Mouse (Mus musculus) T-helper 2 cell (primary cell): ENCODE data around the gene Smg6.

Experiments
- in situ Hi-C: fragments of 300-600 bp; cut with MboI, MseI; formaldehyde crosslinking; loops from one replicate; pipeline ENCODE4 v1.15.1; 2025; ENCODE audit warnings: high pct_unique_total_duplicates

The Smg6 gene

GRCm38 (mm10) chr11:75147106-75147845 lies 221.7 kb downstream of the Smg6 start:
- in situ Hi-C loops = no loop called here

DNA sequence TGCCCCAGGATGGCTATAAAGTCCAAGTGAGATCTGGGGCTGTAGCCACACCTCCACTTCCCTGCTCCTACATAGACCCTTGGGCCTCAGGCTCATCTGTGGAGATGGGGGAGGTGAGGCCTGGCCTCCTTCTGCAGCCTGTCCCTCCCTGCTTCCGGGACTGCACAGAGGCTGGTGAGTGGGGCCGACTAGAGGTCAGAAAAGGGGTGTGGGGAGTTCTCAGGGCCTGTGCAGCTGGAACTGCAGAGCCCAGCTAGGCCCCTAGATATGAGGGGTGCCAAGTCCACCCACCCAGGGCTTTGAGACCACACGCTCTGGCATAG lies 222.2 kb downstream of the Smg6 start:
- in situ Hi-C loops = no loop called here

- in situ Hi-C loops = no loop called here
These were observed 222.9 kb downstream of the Smg6 start for GRCm38 (mm10) chr11:75148332-75149035.

GRCm38 (mm10) chr11:75150346-75150745 lies 224.7 kb downstream of the Smg6 start:
- in situ Hi-C loops = no loop called here

DNA sequence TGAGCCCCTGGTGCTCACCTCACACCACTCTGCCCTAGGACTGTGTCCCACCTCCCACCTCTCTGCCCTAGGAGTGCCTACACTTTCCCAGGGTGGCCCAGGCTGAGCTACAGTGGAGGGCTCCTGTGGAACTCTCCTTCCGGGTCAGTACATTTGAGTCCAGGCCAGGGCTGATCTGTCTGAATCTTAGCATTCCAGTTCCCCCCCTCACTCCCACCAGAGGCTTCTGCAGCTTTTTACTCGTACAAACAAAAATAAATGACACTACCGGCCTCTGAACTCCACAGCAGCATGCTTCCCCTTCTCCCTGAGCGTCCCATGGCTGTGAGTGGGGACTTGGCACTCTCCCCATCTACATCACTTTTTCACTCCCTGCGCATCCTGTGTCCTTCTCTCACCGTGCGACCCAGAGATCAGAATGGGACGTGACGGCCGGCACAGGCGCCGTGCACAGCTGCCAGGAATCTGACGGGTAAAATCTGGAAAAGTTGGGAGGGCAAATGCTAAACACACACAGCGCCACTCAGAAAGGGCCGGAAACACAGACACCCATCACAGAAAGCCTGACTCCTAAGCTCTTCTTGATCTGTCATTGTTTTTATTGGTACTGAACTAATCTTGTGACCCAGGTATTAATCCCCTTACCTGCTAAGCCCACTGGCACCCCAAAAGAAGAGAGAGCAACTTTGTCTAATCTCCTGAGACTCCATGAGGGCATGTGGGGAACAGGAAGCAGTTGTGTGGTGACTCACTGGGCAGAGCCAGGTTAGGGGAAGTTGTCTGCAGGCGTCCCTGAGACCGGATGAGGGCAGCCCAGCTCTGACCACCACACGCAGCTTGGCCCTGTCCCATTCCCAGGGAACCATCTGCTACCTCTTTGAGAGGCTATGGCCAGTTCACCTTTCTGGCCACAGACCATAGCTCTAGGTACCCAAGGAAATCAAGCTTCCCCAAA lies 227.3 kb downstream of the Smg6 start:
- in situ Hi-C loops = no loop called here

DNA sequence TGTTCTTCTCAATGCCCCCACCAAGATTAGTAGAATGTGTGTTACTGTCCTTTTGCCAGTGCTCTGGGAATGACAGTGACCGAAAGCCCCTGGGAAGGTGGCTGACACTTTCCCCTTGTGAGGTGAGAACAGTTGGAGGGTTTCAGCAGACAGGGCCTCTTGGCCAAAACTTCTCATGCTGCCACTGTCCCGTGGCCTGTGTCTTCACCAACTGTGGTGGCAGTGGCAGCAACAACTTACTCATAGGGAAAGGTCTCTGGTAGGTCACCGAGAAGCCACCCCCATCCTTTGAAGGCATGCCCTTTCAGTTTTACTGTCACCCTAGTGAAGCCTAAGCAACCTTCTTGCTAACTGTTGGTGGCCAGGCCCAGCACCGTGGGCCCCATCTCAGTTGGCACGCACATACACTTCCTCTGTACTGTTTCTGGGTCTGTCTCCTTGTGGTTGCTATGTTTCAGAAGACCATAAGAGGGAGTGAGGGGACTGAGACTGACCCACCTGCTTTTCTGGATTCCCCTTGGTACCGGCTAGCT lies 228.5 kb downstream of the Smg6 start:
- in situ Hi-C loops = no loop called here

DNA sequence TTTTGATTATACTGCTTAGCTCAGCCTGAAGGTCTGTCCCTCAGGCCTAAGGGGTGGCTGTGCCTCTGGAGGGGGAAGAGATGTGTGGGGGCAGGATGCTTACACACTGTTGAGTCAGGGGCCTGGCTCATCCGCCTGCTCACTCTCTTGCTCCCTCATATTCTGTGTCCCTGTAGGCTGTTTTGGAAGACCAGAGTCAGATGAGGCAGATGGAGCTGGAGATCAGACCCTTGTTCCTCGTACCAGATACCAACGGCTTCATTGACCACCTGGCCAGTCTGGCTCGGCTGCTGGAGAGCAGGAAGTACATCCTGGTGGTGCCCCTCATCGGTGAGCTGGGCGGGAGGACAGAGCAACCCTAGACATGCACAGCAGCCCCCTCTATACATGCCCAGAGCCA lies 230.4 kb downstream of the Smg6 start:
- in situ Hi-C loops = no loop called here

GRCm38 (mm10) chr11:75156416-75156815 lies 230.8 kb downstream of the Smg6 start:
- in situ Hi-C loops = no loop called here

- in situ Hi-C loops = no loop called here
These were observed 231.4 kb downstream of the Smg6 start for GRCm38 (mm10) chr11:75157037-75157436.

GRCm38 (mm10) chr11:75157901-75158300 lies 232.3 kb downstream of the Smg6 start:
- in situ Hi-C loops = no loop called here

- in situ Hi-C loops = no loop called here
These were observed 232.8 kb downstream of the Smg6 start for GRCm38 (mm10) chr11:75158432-75158831.

DNA sequence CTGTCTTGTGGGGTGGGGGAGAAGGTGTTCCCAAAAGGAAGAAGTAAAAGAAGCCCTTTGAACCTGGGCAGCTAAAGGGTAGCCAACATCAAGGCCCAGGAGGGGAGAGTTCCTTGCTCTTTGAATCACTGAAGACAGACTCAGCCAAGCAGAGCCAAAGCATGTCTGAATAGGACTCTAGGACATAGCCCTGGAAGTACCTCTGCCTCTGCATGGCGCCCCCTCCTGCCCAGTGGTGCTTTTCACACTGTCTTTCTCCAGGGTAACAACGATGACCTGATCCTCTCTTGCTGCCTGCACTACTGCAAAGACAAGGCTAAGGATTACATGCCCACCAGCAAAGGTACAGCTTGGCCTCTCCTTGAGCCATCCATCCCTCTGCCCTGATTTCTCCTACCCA lies 233.9 kb downstream of the Smg6 start:
- in situ Hi-C loops = no loop called here

GRCm38 (mm10) chr11:75160954-75161353 lies 235.3 kb downstream of the Smg6 start:
- in situ Hi-C loops = loop anchor here (5.0 kb wide), 1 partner anchor 209 kb away; no protein-coding TSS in a partner anchor

DNA sequence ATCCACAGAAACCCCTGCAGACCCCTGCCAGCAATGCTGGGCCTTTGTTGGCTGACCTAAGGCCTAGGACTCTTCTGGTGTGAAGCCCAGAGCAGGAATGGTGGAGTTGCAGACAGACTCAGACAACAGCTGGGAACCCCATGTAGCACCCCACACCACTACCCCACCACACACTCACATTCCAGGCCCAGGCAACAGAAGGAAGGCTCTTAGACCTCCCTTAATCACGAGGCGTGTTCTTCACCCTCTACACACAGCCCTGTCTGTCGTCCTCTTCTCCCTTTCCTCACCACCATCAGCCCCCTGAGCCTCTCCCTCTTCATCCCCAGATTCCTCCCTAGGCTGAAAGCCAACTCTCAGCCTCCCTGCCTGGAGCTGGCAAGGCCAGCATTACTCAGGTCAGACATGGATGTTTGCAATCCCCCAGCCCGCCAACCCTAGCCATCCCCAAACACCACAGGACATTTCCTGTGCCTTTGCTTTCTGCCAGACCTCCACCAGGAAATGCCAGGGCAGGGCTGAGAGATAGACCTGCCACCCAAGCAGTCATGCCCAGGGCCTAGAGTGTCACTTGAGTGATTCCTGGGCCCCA lies 235.9 kb downstream of the Smg6 start:
- in situ Hi-C loops = loop anchor here (5.0 kb wide), 1 partner anchor 209 kb away; no protein-coding TSS in a partner anchor

GRCm38 (mm10) chr11:75162591-75163080 lies 237.0 kb downstream of the Smg6 start:
- in situ Hi-C loops = loop anchor here (5.0 kb wide), 1 partner anchor 210 kb away; no protein-coding TSS in a partner anchor

GRCm38 (mm10) chr11:75163379-75163778 lies 237.8 kb downstream of the Smg6 start:
- in situ Hi-C loops = loop anchor here (5.0 kb wide), 1 partner anchor 211 kb away; no protein-coding TSS in a partner anchor

- in situ Hi-C loops = loop anchor here (5.0 kb wide), 1 partner anchor 212 kb away; no protein-coding TSS in a partner anchor
These were observed 238.4 kb downstream of the Smg6 start for GRCm38 (mm10) chr11:75164051-75164450.

- in situ Hi-C loops = loop anchor here (5.0 kb wide), 1 partner anchor 212 kb away; no protein-coding TSS in a partner anchor
These were observed 239.1 kb downstream of the Smg6 start for GRCm38 (mm10) chr11:75164750-75165149.

DNA sequence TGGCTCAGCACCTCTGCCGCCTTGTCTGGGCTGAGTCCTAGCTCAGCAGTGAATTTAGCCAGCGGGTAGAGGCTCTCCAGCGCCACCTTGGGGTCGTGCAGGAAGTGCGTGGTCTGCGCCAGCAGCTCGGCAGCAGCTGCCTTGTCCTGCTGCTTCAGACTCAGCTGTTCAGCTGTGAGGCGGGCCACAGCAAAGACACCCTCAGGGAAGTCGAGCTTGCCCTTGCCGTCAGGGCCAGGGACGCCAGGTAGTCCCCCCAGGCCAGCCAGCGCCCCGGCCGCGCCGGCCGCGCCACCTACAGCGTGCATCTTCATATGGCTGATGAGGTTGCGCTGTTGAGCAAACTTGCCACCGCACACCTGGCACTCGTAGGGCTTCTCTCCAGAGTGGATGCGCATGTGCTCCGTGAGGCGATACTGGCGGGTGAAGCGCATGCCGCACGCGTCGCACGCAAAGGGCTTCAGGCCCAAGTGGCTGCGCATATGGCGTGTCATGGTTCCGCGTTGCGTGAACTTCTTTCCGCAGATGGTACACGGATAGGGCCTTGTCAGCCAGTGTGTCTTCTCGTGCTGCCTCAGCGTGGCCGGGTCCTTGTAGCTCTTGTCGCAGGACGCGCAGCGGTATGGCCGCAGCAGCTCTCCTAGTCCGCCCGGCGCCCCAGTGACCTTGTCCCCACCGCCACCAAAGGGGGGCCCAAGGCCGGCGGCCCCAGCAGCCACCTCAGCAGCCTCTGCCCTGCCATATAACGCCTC lies 240.0 kb downstream of the Smg6 start:
- in situ Hi-C loops = no loop called here

DNA sequence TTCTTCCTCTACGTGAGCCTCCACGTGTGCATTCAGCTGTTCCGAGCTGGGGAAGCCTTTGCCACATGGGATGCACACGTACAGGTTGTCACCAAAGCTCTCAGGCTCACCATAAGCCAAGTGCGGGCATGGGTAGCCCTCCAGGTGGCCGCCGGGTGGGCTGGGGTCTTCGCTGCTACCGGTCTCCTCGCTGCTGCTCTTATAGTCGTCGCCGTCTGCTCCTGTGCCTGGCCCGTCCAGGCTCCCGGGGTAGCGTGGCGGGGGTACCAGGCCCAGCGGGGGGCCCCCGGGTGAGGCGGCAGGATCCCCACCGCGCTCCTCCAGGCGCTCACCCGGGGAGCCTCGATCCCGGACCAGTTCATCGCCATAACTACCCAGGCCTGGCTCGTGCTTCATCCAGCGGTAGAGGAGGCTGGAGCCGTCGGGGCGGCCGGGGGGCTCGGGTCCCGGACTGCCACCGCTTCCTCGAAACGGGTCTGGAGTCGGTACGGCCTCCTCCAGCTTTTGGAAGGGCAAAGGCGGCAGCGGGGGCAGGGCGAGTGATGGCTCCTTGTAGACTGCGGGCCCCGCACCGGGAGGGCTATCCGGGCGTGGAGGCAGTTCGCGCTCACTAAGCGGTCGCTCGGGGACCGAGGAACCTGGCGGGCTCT lies 240.7 kb downstream of the Smg6 start:
- in situ Hi-C loops = no loop called here
